Mouse (Mus musculus): Measurements from ENCODE around the gene Arhgef16. TPM values are rescaled to one million over a fixed set of nuclear protein-coding genes. Genes with fewer than 3 reads are reported as not detected.

Arhgef16 gene
- polyA plus RNA-seq (2012; rRNA removed), result 0.21 and 0.25 TPM in 2 replicates

- TF ChIP-seq CTCF (IDR thresholded peaks at IDR 0.05; ENCODE audit: extremely low read depth, insufficient read depth, low read length) (peak; percentile 95), POLR2A (IDR thresholded peaks at IDR 0.05; ENCODE audit: extremely low read depth, insufficient read depth, low read length) (no peak)
- no peak within 1 kb of the TSS for H3K4me3 ChIP-seq (ENCODE audit: insufficient read depth, low read length)
- no peak within 1 kb of the TSS for H3K27ac ChIP-seq (ENCODE audit: insufficient read depth, low read length)
- no peaks in the 10 kb centered on the region for H3K4me1 ChIP-seq (ENCODE audit: control insufficient read depth, insufficient read depth, low read length)
Observed at GRCm38 (mm10) chr4:154301466-154301881, at the start of gene Arhgef16. Gene Arhgef16, minus strand, starts transcription at chr4:154301676.

- H3K4me3 ChIP-seq (ENCODE audit: insufficient read depth, low read length), result no peak overlapping the region
- H3K4me1 ChIP-seq (ENCODE audit: control insufficient read depth, insufficient read depth, low read length), result no peaks in the 10 kb centered on the region
- no peak for TF ChIP-seq POLR2A (IDR thresholded peaks at IDR 0.05; ENCODE audit: extremely low read depth, insufficient read depth, low read length)
- no peak for TF ChIP-seq CTCF (IDR thresholded peaks at IDR 0.05; ENCODE audit: extremely low read depth, insufficient read depth, low read length)
- H3K27ac ChIP-seq (ENCODE audit: insufficient read depth, low read length), result no peak overlapping the region
Observed at GRCm38 (mm10) chr4:154348197-154348786, 46.8 kb upstream of the Arhgef16 start.

GRCm38 (mm10) chr4:154346731-154347522 lies 45.5 kb upstream of the Arhgef16 start:
- no peak overlapping the region for H3K4me3 ChIP-seq (ENCODE audit: insufficient read depth, low read length)
- no peak overlapping the region for H3K27ac ChIP-seq (ENCODE audit: insufficient read depth, low read length)
- no peaks in the 10 kb centered on the region for H3K4me1 ChIP-seq (ENCODE audit: control insufficient read depth, insufficient read depth, low read length)
- TF ChIP-seq CTCF (IDR thresholded peaks at IDR 0.05; ENCODE audit: extremely low read depth, insufficient read depth, low read length), result no peak
- TF ChIP-seq POLR2A (IDR thresholded peaks at IDR 0.05; ENCODE audit: extremely low read depth, insufficient read depth, low read length), result no peak

- TF ChIP-seq POLR2A (IDR thresholded peaks at IDR 0.05; ENCODE audit: extremely low read depth, insufficient read depth, low read length) (no peak), CTCF (IDR thresholded peaks at IDR 0.05; ENCODE audit: extremely low read depth, insufficient read depth, low read length) (no peak)
- peak overlapping the region; percentile 95 for H3K27ac ChIP-seq (ENCODE audit: insufficient read depth, low read length)
- H3K4me1 ChIP-seq (ENCODE audit: control insufficient read depth, insufficient read depth, low read length), result peaks cover 3% of the 10 kb centered on the region; the same call in 1 of the 2 replicates
Observed at GRCm38 (mm10) chr4:154336650-154337049, 35.2 kb upstream of the Arhgef16 start.

GRCm38 (mm10) chr4:154335761-154336160 lies 34.3 kb upstream of the Arhgef16 start, which contains the start of gene B230104I21Rik:
Gene B230104I21Rik, plus strand, starts transcription at chr4:154336127.
- H3K4me3 ChIP-seq (ENCODE audit: insufficient read depth, low read length), result peak within 1 kb of the TSS; percentile 35; the same call in 1 of the 2 replicates
- no peak for TF ChIP-seq CTCF (IDR thresholded peaks at IDR 0.05; ENCODE audit: extremely low read depth, insufficient read depth, low read length)
- no peak for TF ChIP-seq POLR2A (IDR thresholded peaks at IDR 0.05; ENCODE audit: extremely low read depth, insufficient read depth, low read length)
- peak within 1 kb of the TSS; percentile 95 for H3K27ac ChIP-seq (ENCODE audit: insufficient read depth, low read length)
- H3K4me1 ChIP-seq (ENCODE audit: control insufficient read depth, insufficient read depth, low read length), result peaks cover 3% of the 10 kb centered on the region; the same call in 1 of the 2 replicates

More at GRCm38 (mm10) chr4:154336650-154337049, 35.2 kb upstream of the Arhgef16 start:
- H3K4me3 ChIP-seq (ENCODE audit: insufficient read depth, low read length), result no peak overlapping the region

- H3K4me3 ChIP-seq (ENCODE audit: insufficient read depth, low read length), result peak overlapping the region; percentile 35
- peaks cover 3% of the 10 kb centered on the region; the same call in 1 of the 2 replicates for H3K4me1 ChIP-seq (ENCODE audit: control insufficient read depth, insufficient read depth, low read length)
- TF ChIP-seq POLR2A (IDR thresholded peaks at IDR 0.05; ENCODE audit: extremely low read depth, insufficient read depth, low read length) (no peak), CTCF (IDR thresholded peaks at IDR 0.05; ENCODE audit: extremely low read depth, insufficient read depth, low read length) (no peak)
- no peak overlapping the region for H3K27ac ChIP-seq (ENCODE audit: insufficient read depth, low read length)
Observed at GRCm38 (mm10) chr4:154334699-154335402, 33.4 kb upstream of the Arhgef16 start.

- no peak overlapping the region for H3K4me3 ChIP-seq (ENCODE audit: insufficient read depth, low read length)
- no peak overlapping the region for H3K27ac ChIP-seq (ENCODE audit: insufficient read depth, low read length)
- H3K4me1 ChIP-seq (ENCODE audit: control insufficient read depth, insufficient read depth, low read length), result peaks cover 3% of the 10 kb centered on the region; the same call in 1 of the 2 replicates
- TF ChIP-seq CTCF (IDR thresholded peaks at IDR 0.05; ENCODE audit: extremely low read depth, insufficient read depth, low read length) (no peak), POLR2A (IDR thresholded peaks at IDR 0.05; ENCODE audit: extremely low read depth, insufficient read depth, low read length) (no peak)
Observed at GRCm38 (mm10) chr4:154333300-154333699, 31.8 kb upstream of the Arhgef16 start.

- Histone ChIP-seq H3K27ac (ENCODE audit: insufficient read depth, low read length) (no peak overlapping the region), H3K4me3 (ENCODE audit: insufficient read depth, low read length) (no peak overlapping the region), H3K4me1 (ENCODE audit: control insufficient read depth, insufficient read depth, low read length) (peaks cover 2% of the 10 kb centered on the region; the same call in 1 of the 2 replicates)
- TF ChIP-seq POLR2A (IDR thresholded peaks at IDR 0.05; ENCODE audit: extremely low read depth, insufficient read depth, low read length) (no peak), CTCF (IDR thresholded peaks at IDR 0.05; ENCODE audit: extremely low read depth, insufficient read depth, low read length) (no peak)
Observed at GRCm38 (mm10) chr4:154331271-154331670, 29.8 kb upstream of the Arhgef16 start.

- Histone ChIP-seq H3K4me1 (ENCODE audit: control insufficient read depth, insufficient read depth, low read length) (no peaks in the 10 kb centered on the region), H3K27ac (ENCODE audit: insufficient read depth, low read length) (no peak overlapping the region), H3K4me3 (ENCODE audit: insufficient read depth, low read length) (no peak overlapping the region)
- no peak for TF ChIP-seq CTCF (IDR thresholded peaks at IDR 0.05; ENCODE audit: extremely low read depth, insufficient read depth, low read length)
- no peak for TF ChIP-seq POLR2A (IDR thresholded peaks at IDR 0.05; ENCODE audit: extremely low read depth, insufficient read depth, low read length)
Observed at GRCm38 (mm10) chr4:154330001-154330400, 28.5 kb upstream of the Arhgef16 start.

Data from cortical plate, adult 2 months (tissue).